Mouse (Mus musculus): ENCODE measurements around the gene 4931429L15Rik. TPM values are rescaled to one million over a fixed set of nuclear protein-coding genes. Genes with fewer than 3 reads are reported as not detected.

4931429L15Rik gene
- polyA plus RNA-seq, 1 experiment, result not detected

GRCm38 (mm10) chr9:46326694-46327405 is 7.1 kb upstream of the 4931429L15Rik start:
- H3K27me3 ChIP-seq (ENCODE audit: control insufficient read depth, insufficient read depth, low read length), result no peaks in the 10 kb centered on the region
- WGBS, result 83% methylated on average over 11 of the region's 11 CpGs
- H3K4me1 ChIP-seq (ENCODE audit: control insufficient read depth, insufficient read depth, low read length), result peaks cover 13% of the 10 kb centered on the region; the same call in 1 of the 2 replicates
- H3K4me3 ChIP-seq (replicated peaks; ENCODE audit: insufficient read depth, low read depth, low read length), result no peak overlapping the region
- TF ChIP-seq POLR2A (IDR thresholded peaks at IDR 0.05; ENCODE audit: borderline replicate concordance, insufficient read depth, low read length) (no peak), CTCF (IDR thresholded peaks at IDR 0.05; ENCODE audit: borderline replicate concordance, insufficient read depth, low read depth, low read length) (no peak)
- DNase-seq, result no peak
- H3K27ac ChIP-seq (ENCODE audit: insufficient read depth, low read length), result no peak overlapping the region

GRCm38 (mm10) chr9:46320461-46320860 is 675 bp upstream of the 4931429L15Rik start:
- TF ChIP-seq POLR2A (IDR thresholded peaks at IDR 0.05; ENCODE audit: borderline replicate concordance, insufficient read depth, low read length) (no peak), CTCF (IDR thresholded peaks at IDR 0.05; ENCODE audit: borderline replicate concordance, insufficient read depth, low read depth, low read length) (no peak)
- WGBS, result 98% methylated on average over 2 of the region's 2 CpGs
- no peaks in the 10 kb centered on the region for H3K27me3 ChIP-seq (ENCODE audit: control insufficient read depth, insufficient read depth, low read length)
- H3K4me3 ChIP-seq (replicated peaks; ENCODE audit: insufficient read depth, low read depth, low read length), result no peak overlapping the region
- DNase-seq, result peak in 1 of 2 experiments; percentile 2
- peaks cover 3% of the 10 kb centered on the region; the same call in 1 of the 2 replicates for H3K4me1 ChIP-seq (ENCODE audit: control insufficient read depth, insufficient read depth, low read length)
- H3K27ac ChIP-seq (ENCODE audit: insufficient read depth, low read length), result no peak overlapping the region

GRCm38 (mm10) chr9:46317957-46318356 is 1.8 kb downstream of the 4931429L15Rik start:
- no peaks in the 10 kb centered on the region for H3K27me3 ChIP-seq (ENCODE audit: control insufficient read depth, insufficient read depth, low read length)
- H3K4me3 ChIP-seq (replicated peaks; ENCODE audit: insufficient read depth, low read depth, low read length), result no peak overlapping the region
- DNase-seq, result no peak
- WGBS, result 93% methylated on average over 3 of the region's 3 CpGs
- H3K4me1 ChIP-seq (ENCODE audit: control insufficient read depth, insufficient read depth, low read length), result peaks cover 3% of the 10 kb centered on the region; the same call in 1 of the 2 replicates
- H3K27ac ChIP-seq (ENCODE audit: insufficient read depth, low read length), result no peak overlapping the region
- TF ChIP-seq CTCF (IDR thresholded peaks at IDR 0.05; ENCODE audit: borderline replicate concordance, insufficient read depth, low read depth, low read length) (no peak), POLR2A (IDR thresholded peaks at IDR 0.05; ENCODE audit: borderline replicate concordance, insufficient read depth, low read length) (no peak)

- no peak for TF ChIP-seq CTCF (IDR thresholded peaks at IDR 0.05; ENCODE audit: borderline replicate concordance, insufficient read depth, low read depth, low read length)
- 51% methylated on average over 8 of the region's 8 CpGs for WGBS
- Histone ChIP-seq H3K4me1 (ENCODE audit: control insufficient read depth, insufficient read depth, low read length) (peaks cover 3% of the 10 kb centered on the region; the same call in 1 of the 2 replicates), H3K4me3 (replicated peaks; ENCODE audit: insufficient read depth, low read depth, low read length) (no peak overlapping the region), H3K27me3 (ENCODE audit: control insufficient read depth, insufficient read depth, low read length) (no peaks in the 10 kb centered on the region), H3K27ac (ENCODE audit: insufficient read depth, low read length) (no peak overlapping the region)
- DNase-seq, result no peak
Measured at GRCm38 (mm10) chr9:46316909-46317308, 2.9 kb downstream of the 4931429L15Rik start.

GRCm38 (mm10) chr9:46316388-46316787 is 3.4 kb downstream of the 4931429L15Rik start:
- Histone ChIP-seq H3K27ac (ENCODE audit: insufficient read depth, low read length) (no peak overlapping the region), H3K4me3 (replicated peaks; ENCODE audit: insufficient read depth, low read depth, low read length) (no peak overlapping the region), H3K4me1 (ENCODE audit: control insufficient read depth, insufficient read depth, low read length) (peaks cover 3% of the 10 kb centered on the region; the same call in 1 of the 2 replicates), H3K27me3 (ENCODE audit: control insufficient read depth, insufficient read depth, low read length) (no peaks in the 10 kb centered on the region)
- TF ChIP-seq CTCF (IDR thresholded peaks at IDR 0.05; ENCODE audit: borderline replicate concordance, insufficient read depth, low read depth, low read length), result no peak
- TF ChIP-seq POLR2A (IDR thresholded peaks at IDR 0.05; ENCODE audit: borderline replicate concordance, insufficient read depth, low read length), result no peak
- no peak for DNase-seq
- WGBS, result 21% methylated on average over 5 of the region's 5 CpGs

- no peaks in the 10 kb centered on the region for H3K27me3 ChIP-seq (ENCODE audit: control insufficient read depth, insufficient read depth, low read length)
- no peak for TF ChIP-seq CTCF (IDR thresholded peaks at IDR 0.05; ENCODE audit: borderline replicate concordance, insufficient read depth, low read depth, low read length)
- no peak for TF ChIP-seq POLR2A (IDR thresholded peaks at IDR 0.05; ENCODE audit: borderline replicate concordance, insufficient read depth, low read length)
- peaks cover 3% of the 10 kb centered on the region; the same call in 1 of the 2 replicates for H3K4me1 ChIP-seq (ENCODE audit: control insufficient read depth, insufficient read depth, low read length)
- WGBS, result 67% methylated on average over 11 of the region's 11 CpGs
- H3K4me3 ChIP-seq (replicated peaks; ENCODE audit: insufficient read depth, low read depth, low read length), result no peak overlapping the region
- no peak overlapping the region for H3K27ac ChIP-seq (ENCODE audit: insufficient read depth, low read length)
- DNase-seq, result no peak
Measured at GRCm38 (mm10) chr9:46315807-46316365, 3.9 kb downstream of the 4931429L15Rik start.

- Histone ChIP-seq H3K27ac (ENCODE audit: insufficient read depth, low read length) (no peak overlapping the region), H3K4me1 (ENCODE audit: control insufficient read depth, insufficient read depth, low read length) (peaks cover 3% of the 10 kb centered on the region; the same call in 1 of the 2 replicates), H3K4me3 (replicated peaks; ENCODE audit: insufficient read depth, low read depth, low read length) (no peak overlapping the region), H3K27me3 (ENCODE audit: control insufficient read depth, insufficient read depth, low read length) (no peaks in the 10 kb centered on the region)
- no peak for TF ChIP-seq POLR2A (IDR thresholded peaks at IDR 0.05; ENCODE audit: borderline replicate concordance, insufficient read depth, low read length)
- TF ChIP-seq CTCF (IDR thresholded peaks at IDR 0.05; ENCODE audit: borderline replicate concordance, insufficient read depth, low read depth, low read length), result no peak
- WGBS, result 47% methylated on average over 2 of the region's 2 CpGs
- no peak for DNase-seq
Measured at GRCm38 (mm10) chr9:46314921-46315320, 4.9 kb downstream of the 4931429L15Rik start.

GRCm38 (mm10) chr9:46314507-46314906 is 5.3 kb downstream of the 4931429L15Rik start:
- no peak overlapping the region for H3K27ac ChIP-seq (ENCODE audit: insufficient read depth, low read length)
- TF ChIP-seq POLR2A (IDR thresholded peaks at IDR 0.05; ENCODE audit: borderline replicate concordance, insufficient read depth, low read length) (no peak), CTCF (IDR thresholded peaks at IDR 0.05; ENCODE audit: borderline replicate concordance, insufficient read depth, low read depth, low read length) (peak; percentile 99)
- DNase-seq, result peak; percentile 79 to 85
- 5% methylated on average over 4 of the region's 4 CpGs for WGBS
- H3K4me1 ChIP-seq (ENCODE audit: control insufficient read depth, insufficient read depth, low read length), result peaks cover 3% of the 10 kb centered on the region; the same call in 1 of the 2 replicates
- no peaks in the 10 kb centered on the region for H3K27me3 ChIP-seq (ENCODE audit: control insufficient read depth, insufficient read depth, low read length)
- H3K4me3 ChIP-seq (replicated peaks; ENCODE audit: insufficient read depth, low read depth, low read length), result no peak overlapping the region
